Mouse (Mus musculus): Measurements from ENCODE around the gene Zmiz1.
A peak's percentile ranks its signal among the peaks of the same experiment; 100 is the strongest.

The Zmiz1 gene

DNA sequence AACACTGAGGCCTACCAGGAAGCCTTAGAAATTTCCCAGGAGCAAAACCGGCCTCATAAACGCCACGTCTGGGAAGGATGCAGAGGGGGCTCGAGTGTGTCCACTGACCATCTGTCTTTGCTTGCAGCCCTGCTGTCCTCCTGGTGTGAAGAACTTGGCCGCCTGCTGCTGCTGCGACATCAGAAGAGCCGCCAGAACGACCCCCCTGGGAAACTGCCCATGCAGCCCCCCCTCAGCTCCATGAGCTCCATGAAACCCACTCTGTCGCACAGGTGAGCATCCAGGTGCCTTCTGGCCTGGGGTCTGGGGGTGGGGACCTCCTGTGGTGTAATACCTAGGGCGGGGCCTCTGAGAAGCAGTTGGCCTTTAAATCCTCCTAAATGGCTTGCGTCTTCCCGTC, 176.8 kb downstream of the Zmiz1 start:
- no peak for DNase-seq (ENCODE audit: low read depth, low spot score)

DNA sequence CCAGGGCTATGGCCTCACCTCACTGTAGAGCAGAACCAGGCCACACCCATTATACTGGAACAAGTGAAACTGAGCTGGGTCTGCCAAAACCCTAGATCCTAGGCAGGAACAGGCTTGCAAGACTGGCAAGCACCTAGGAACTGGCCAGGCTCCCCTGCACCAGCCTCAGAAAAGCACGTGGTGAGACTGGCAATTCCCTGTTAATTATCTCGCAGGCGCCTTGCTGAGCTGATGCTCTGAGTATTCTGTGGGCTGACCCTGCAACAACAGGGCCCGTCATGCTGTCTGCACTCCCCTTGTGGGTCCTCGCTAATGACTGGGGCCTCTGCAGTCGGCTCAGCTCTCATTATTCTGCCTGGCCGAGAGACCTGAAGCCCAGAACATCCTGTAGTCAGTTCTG, 177.3 kb downstream of the Zmiz1 start:
- DNase-seq (ENCODE audit: low read depth, low spot score): no peak

DNA sequence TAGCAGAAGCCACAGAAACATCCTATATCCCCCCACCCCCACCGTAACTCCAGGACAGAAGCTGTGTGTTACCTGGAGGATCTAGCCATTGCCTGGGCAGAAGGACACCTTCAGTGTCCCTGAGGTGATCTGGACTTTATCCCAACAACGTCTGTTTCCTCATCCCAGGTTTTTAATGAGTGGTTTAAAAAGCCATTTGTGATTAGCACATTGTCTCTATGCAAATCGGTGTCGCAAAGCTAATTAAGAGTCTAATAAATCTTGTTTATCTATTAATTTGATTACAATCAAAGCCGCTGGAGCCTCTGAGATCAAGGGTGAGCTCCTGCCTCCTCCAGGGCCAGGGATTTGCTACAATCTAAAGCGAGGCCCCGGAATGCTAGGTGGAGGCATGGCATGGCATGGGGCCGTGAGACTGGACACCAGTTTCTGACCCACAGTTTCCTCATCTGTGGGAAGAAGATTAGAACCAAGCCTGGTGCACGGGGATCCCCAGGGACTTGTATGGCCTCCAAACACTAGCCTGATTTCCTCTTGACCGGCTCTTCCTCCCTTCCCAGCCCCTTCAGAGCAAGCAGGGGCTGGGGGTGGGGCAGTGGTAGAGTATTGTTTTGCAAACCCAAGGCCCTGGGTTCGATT, 180.3 kb downstream of the Zmiz1 start:
- DNase-seq (ENCODE audit: low read depth, low spot score): no peak

DNA sequence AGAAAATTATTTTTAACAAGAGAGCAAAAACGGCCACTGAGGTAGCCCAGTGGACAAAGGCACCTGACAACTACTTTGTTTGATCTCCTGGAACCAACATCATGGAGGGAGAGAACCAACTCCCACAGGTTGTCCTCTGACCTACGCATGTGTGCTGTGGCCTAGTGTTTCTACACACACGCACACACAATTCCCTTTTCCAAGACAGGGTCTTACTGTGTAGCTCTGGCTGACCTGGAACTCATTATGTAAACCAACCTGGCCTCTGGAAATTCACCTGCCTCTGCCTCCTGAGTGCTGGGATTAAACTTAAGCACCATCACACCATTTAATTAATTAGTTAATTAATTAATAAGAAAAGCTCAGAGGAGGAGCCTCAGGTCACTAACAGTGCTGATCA, 181.0 kb downstream of the Zmiz1 start:
- DNase-seq (ENCODE audit: low read depth, low spot score): no peak

DNA sequence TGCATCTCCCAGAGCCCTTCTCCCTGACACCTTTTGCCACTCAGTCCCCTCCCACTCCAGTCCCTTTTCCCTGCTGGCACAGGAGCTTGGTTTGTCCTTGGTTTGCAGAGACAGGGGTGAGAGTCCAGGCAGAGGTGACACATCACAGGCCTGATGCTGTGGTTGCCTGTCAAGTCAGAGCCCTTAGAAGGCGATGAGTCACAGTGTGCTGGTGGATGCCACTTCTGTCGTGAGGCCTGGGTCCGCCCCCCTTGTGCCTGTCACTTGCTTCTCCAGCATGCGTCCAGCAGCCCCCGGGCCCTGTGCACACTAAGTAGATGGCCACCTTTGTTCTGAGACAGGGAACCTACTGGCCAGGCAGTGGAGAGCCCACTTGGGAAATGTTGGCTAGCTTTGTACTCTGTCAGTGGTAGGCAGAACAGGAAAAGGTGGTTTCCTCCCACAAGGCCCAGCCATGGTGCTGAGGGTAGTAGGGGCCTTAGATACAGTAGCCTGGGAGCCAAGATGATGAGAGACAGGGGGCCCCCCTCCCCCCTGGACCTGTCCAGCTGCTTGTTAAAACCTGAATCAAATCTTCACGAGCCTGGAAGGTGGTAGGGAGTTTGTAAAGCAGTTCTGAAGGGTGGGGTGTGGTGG, 181.6 kb downstream of the Zmiz1 start:
- DNase-seq (ENCODE audit: low read depth, low spot score): no peak

DNA sequence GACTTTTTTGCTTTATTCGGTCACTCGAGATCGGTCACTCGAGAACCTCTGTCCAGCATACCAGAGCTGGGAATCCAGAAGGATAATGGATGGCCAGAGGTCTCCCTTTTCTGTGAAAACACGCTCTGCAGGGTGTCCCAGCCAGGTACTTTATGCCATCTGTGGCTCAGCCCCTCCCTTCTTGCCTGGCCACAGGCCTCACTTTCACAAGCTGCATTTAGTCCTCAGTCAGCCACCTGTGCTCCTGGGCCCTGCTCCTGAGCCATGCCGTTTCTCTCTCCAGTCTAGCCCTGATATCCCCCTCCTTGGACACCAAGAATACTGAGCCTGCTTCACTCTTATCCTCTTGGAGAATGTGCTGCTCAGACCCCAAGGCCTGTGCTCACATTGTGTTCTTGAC, 182.1 kb downstream of the Zmiz1 start:
- no peak for DNase-seq (ENCODE audit: low read depth, low spot score)

DNA sequence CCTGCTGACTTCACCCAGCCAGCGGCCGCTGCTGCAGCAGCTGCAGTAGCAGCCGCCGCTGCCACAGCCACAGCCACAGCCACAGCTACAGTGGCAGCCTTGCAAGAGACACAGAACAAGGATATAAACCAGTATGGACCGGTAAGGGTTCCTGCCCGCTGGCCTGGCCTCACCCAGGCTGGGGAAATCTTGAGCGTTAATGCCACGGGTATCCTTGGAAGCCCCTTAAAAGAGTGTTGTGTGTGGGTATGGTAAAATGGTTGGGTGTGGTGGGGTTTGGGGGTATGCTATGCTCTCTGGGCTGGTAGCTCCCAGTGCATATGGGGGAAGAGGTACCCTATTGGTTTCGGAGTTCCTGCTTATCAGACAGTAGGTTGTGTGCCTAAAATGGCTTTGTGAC, 186.7 kb downstream of the Zmiz1 start:
- no peak for DNase-seq (ENCODE audit: low read depth, low spot score)

DNA sequence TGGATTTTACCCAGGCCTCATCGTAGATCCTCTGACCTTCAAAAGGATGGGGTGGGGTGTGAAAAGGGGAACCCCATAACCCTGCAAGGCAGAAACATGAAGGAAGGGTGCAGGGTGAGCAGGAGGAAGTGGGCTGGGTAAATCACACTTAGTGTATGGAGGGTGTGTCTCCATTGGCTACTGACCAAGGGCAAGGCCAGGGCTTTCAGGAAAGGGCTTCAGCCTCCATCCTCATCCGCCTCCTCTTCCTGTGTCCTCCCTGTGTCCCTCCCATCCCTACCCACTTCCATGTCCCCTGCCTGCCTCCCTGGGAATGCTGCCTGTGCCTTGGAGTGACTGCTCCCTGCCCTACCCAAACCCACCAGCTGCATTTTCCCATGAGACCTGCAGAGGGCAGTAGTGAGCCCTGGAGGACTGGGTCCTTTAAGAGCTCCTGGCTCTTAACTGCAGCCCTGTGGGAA, 187.2 kb downstream of the Zmiz1 start:
- DNase-seq (ENCODE audit: low read depth, low spot score): no peak

DNA sequence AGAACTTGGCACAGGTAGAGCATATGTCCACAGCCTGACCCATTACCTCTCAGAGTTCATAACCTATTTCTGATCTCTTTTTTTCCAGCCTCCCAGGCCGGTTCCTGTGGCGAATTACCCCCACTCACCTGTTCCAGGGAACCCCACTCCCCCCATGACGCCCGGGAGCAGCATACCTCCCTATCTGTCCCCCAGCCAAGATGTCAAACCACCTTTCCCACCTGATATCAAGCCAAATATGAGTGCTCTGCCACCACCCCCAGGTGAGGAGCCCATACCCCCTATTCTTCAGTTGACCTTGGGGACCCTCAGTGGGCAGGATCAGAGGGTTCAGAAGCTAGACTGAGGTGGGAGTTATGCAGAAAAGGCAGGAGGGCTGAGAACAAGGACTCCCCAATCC, 192.1 kb downstream of the Zmiz1 start:
- DNase-seq (ENCODE audit: low read depth, low spot score): no peak

DNA sequence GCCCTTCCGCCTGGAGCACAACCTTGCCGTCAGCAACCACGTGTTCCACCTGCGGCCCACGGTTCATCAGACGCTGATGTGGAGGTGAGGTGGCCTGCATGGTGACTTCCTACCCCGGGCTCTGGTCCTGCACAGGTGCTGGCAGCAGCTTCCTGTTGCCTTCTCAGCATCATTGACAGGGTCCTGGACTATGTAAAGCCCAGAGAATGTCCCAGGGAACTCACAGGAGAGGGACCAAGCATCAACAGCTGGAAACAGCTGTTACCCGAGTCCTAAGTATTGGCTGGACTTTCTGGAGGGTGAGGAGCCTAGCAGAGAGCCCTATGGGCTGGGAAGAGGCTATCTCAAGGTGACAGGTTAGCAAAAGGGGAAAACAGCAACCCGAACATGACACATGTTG, 192.9 kb downstream of the Zmiz1 start:
- DNase-seq (ENCODE audit: low read depth, low spot score): no peak

DNA sequence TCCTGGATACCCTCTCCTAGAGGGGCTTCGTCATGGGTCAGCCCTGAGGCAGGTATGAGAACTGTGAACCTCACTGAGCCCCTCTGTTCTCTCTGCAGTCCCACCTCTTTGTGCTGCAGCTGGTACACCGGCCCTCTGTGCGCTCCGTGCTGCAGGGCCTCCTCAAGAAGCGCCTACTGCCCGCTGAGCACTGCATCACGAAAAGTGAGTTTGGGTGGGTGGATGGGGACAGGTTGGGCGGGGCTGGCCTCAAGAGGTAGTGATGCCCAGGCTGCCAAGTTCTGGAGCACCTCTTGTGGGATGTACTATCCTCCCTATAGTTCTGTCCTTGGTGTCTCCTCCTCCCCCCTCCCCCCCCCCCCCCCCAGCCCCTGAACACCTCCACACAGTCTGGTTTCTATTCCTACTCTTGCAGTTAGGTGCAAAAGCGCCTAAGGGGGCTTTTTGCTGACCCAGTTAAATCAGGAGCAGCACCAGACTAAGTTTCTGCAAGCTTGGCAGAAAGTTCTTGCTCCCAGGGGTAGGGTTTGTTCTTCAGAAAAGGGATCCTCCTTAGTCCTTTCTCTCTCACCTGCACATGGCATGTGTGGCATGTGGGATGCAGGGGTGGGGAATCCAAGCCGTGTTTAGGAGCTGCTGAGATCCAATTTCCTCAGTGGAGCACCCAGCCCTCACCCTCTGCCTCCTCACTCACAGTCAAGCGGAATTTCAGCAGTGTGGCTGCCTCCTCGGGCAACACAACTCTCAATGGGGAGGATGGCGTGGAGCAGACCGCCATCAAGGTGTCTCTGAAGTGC, 195.6 kb downstream of the Zmiz1 start:
- peak; percentile 71 for DNase-seq (ENCODE audit: low read depth, low spot score)

DNA sequence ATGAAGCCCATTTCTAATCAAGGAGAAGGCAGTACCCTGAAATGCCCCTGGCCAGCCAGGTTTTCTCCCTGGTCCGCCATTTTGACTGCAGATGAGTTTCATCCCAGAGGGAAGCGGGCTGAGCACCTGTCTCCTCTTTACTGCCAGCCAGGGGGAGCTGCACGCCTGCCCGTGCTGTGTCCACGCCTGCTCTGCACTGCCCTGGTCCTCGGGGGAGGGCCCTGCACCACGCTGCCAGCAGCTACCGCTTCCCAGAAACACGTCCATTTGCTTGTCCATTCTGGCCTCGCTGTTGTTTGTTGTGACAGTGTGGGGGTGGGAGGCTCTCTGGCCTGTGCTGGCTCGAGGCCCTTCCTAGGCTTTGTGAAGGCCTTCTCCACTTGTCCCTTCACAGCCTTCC, 201.7 kb downstream of the Zmiz1 start:
- no peak for DNase-seq (ENCODE audit: low read depth, low spot score)

DNA sequence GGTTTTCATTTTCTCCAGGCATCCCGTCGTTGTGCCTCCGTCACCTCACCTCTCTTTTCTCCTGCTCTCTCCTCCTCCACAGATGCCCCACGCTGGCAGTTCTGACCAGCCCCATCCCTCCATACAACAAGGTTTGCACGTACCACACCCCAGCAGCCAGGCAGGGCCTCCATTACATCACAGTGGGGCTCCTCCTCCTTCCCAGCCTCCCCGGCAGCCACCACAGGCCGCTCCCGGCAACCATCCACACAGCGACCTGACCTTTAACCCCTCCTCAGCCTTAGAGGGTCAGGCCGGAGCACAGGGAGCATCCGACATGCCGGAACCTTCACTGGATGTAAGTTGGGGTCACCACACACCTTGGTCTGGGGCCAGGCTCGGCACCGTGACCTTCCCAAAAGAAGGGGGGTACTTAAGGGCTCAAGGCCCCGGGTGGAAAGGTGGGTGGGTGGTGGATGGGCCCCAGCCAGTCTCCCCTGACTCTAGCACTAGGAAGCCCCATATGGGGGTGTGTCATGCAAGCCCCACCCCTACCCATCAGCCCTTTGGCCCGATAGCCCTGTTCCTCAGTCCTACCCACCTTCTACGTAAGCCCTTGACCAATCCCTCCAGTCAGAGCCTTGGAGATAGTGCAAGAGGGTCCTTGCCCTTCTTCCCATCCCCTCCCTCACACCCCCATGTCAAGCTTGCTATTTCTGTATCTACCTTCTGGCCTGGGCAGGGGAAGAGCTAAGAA, 202.4 kb downstream of the Zmiz1 start:
- no peak for DNase-seq (ENCODE audit: low read depth, low spot score)

DNA sequence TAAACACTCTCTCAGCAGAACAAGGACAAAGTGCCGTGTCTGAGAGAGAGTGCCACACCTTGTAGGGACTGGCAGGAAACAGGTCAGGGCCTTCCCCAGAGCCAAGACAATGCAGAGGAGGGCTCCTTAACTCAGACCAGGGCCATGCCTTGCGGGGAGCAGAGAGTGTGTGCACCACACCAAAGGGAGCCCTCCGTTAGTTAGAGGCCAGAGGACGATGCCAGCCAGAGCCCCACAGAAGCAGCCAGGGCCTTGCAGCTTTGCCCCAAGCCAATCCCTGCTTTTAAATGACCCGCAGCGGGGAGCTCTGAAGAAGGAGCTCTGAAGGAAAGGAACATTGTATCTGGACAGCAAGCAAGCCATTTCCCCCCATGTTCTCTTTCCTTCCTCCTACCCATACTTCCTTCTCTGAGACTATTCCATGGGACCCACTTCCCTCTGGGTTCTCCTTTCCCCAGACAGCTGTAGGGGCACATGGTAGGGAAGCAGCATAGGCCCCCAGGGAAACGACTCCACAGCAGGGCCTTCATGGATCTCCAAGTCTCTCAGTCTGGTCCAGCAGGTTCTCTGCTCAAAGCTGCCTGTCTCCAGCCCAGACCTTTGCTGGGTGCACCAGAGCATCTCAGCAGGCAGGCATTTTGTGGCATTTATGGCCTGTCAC, 204.8 kb downstream of the Zmiz1 start:
- no peak for DNase-seq (ENCODE audit: low read depth, low spot score)

DNA sequence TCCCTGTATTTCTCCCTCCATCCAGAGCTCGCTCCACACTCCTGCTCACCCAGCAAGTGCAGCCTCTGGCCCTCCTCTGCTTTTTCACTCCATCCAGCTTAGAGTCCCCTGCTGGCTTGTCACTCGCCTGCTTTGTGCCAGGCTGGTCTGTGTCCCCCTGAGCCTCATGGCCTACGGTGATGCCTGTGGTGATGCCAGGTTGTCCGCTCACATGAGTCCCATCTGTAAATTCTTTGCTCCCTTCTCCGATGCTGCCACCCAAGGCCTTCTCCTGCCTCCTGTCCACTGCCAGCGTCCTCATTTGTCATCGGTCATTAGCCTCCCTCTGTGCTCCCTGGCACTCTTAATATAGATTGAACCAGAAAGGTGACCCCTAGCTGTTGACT, 205.3 kb downstream of the Zmiz1 start:
- no peak for DNase-seq (ENCODE audit: low read depth, low spot score)

DNA sequence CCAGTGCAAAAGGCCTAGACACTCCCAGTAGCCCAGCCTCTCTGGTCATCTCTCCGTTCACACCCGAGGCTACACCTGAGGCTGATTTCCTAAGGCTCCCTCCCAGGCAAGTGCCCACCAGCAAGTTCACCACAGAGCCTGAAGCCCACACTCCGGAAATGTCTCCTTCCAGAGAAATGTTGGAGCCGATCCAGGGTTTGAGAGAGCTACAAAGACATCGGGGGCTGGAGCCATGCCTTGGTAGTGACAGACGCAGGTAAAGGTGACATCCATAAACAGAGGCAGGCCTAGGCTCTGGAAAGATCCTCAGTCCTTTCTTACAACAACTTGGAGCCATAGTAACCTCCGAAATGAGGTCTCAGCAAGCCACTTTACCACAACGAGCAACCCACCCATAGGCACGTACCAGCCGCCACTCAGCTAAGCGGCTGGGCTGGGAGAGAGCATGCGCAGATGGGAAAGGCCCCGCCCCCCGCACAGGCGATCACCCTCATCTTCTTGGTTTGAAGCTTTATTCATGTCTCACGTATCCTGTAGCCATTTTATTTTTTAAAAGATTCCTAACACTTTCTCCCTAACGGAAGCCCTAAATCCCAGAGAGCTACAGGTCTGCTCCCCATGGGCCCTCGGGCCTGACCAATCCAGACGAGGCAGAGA, 206.5 kb downstream of the Zmiz1 start:
- no peak for DNase-seq (ENCODE audit: low read depth, low spot score)

DNA sequence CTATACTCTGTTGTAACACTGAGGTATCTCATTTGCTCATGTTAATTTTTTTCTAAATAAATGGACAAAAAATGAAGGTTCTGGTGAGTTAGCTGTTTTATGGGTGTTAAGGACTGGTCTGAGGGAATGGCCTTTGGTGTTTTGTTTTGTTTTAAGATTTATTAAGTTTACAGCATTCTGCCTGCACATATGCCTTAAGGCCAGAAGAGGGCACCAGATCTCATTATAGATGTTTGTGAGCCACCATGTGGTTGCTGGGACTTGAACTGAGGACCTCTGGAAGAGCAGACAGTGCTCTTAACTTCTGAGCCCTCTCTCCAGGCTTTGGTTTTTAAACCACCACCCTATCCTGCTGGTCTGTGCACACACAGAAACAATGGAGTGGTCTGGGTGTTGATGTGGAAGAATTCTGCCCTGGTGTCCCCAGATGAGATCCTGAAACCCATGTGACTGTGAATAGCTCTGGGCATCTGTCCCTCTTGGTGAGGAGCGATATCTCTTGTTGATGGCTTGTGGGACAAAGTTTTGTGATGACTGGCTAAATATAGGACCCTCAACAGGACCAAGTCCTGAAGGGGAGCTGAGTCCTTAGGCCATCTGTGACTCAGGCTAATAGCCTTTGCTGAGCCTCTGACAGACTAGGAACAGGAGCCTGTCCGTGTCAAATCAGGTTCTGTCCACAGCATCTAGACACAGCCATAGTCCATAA, 207.8 kb downstream of the Zmiz1 start:
- no peak for DNase-seq (ENCODE audit: low read depth, low spot score)

DNA sequence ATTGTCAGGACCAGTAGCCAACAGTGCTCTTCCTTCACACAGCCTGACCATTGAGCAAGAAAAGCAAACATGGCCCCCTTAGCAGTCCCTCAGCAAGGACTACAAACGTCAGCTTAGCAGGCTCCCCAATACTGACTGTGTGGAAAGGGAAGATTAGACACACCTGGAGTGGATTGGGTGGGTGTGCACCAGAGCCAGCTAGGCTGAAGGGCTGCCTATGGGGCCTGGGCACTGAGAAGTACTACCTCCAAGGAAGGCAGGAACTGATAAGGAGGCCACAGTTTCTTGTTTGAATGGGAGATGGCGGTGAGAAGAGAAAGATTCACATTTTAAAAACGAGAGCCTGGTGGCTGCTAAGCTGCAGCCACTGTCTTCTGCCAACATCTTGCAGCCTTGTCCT, 208.6 kb downstream of the Zmiz1 start:
- DNase-seq (ENCODE audit: low read depth, low spot score): no peak

DNA sequence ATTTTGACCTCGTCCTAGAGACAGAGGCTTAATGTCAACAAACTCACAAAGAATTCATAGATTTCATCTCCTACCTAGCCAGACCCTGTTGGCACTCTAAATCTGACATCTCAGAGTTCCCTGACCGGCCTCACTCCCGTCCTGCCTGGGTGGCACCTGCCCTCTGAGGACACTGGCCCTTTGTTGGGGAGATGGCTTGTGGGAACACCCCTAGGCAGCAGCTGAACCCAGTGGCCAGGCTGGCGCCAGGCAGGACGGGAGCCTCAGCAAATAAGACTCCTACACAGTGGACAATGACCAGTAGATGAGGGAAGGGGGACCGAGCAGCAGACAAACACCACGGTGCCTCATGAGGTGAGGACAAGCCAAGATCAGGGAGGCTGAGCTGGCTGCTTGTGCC, 220.6 kb downstream of the Zmiz1 start:
- DNase-seq (ENCODE audit: low read depth, low spot score): no peak

DNA sequence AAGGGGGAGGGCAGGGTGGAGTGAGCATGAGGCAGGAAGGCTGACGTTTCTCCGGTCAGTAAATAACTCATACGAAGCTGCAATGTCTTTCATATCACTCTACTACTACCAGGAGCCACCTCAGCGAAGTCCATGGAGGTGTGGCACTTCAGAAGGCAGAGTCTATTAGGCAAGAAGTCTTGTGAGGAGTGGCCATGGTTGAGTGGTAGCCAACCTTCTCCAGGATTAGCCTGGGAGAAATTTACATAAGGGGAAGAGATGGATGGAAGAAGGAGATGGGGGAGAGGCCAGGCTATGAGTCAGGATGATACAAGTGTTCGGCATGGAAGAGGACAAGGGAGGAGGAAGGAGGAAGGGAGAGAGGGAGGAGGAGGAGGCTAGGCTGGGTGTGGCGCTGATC, 223.0 kb downstream of the Zmiz1 start:
- no peak for DNase-seq (ENCODE audit: low read depth, low spot score)

Measured in telencephalon, adult 2 months (tissue).